Mouse (Mus musculus): ENCODE results near the gene Il31. TPM values are rescaled to one million over a fixed set of nuclear protein-coding genes. Genes with fewer than 3 reads are reported as not detected.

Il31 gene
- polyA plus RNA-seq (2016; fragmentation: Nextera tagmentation; extraction: Ambion mirVana): not detected in 2 replicates

GRCm38 (mm10) chr5:123489112-123489785 is at the start of gene Il31, which contains the start of gene Lrrc43:
Il31 (minus strand) TSS chr5:123489489.
Lrrc43 (plus strand) TSS chr5:123489305.
- Histone ChIP-seq H3K4me1 (peaks cover 11% of the 10 kb centered on the region), H3K9me3 (no peaks in the 10 kb centered on the region), H3K27ac (peak within 1 kb of the TSS; percentile 36; the same call in 1 of the 2 replicates), H3K36me3 (no peaks in the 10 kb centered on the region), H3K4me3 (peak within 1 kb of the TSS; percentile 52), H3K27me3 (ENCODE audit: insufficient read depth, poor library complexity, severe bottlenecking) (peaks cover 5% of the 10 kb centered on the region; the same call in 1 of the 2 replicates)
- WGBS: 8% methylated on average over 25 of the region's 25 CpGs
- DNase-seq (ENCODE audit: low spot score): no peak

- H3K9me3 ChIP-seq: no peaks in the 10 kb centered on the region
- peaks cover 81% of the 10 kb centered on the region for H3K36me3 ChIP-seq
- H3K4me3 ChIP-seq: no peak overlapping the region
- DNase-seq (ENCODE audit: low spot score): no peak
- no peaks in the 10 kb centered on the region for H3K27me3 ChIP-seq (ENCODE audit: insufficient read depth, poor library complexity, severe bottlenecking)
- H3K4me1 ChIP-seq: no peaks in the 10 kb centered on the region
- no peak overlapping the region for H3K27ac ChIP-seq
- 93% methylated on average over 10 of the region's 10 CpGs for WGBS
Observed at GRCm38 (mm10) chr5:123533801-123534200, 44.5 kb upstream of the Il31 start.

- DNase-seq (ENCODE audit: low spot score): no peak
- H3K9me3 ChIP-seq: no peaks in the 10 kb centered on the region
- WGBS: 88% methylated on average over 8 of the region's 8 CpGs
Observed at GRCm38 (mm10) chr5:123530056-123530455, 40.8 kb upstream of the Il31 start.

GRCm38 (mm10) chr5:123528641-123529040 is 39.4 kb upstream of the Il31 start:
- DNase-seq (ENCODE audit: low spot score): no peak
- WGBS: 74% methylated on average over 7 of the region's 7 CpGs
- H3K27me3 ChIP-seq (ENCODE audit: insufficient read depth, poor library complexity, severe bottlenecking): no peaks in the 10 kb centered on the region
- H3K36me3 ChIP-seq: peaks cover 57% of the 10 kb centered on the region
- H3K27ac ChIP-seq: no peak overlapping the region
- no peak overlapping the region for H3K4me3 ChIP-seq
- H3K4me1 ChIP-seq: peaks cover 5% of the 10 kb centered on the region
- H3K9me3 ChIP-seq: no peaks in the 10 kb centered on the region

More at GRCm38 (mm10) chr5:123530056-123530455, 40.8 kb upstream of the Il31 start:
- H3K27me3 ChIP-seq (ENCODE audit: insufficient read depth, poor library complexity, severe bottlenecking): no peaks in the 10 kb centered on the region
- H3K36me3 ChIP-seq: peaks cover 68% of the 10 kb centered on the region
- H3K4me1 ChIP-seq: no peaks in the 10 kb centered on the region
- H3K27ac ChIP-seq: no peak overlapping the region
- no peak overlapping the region for H3K4me3 ChIP-seq

GRCm38 (mm10) chr5:123525916-123526495 is 36.7 kb upstream of the Il31 start:
- Histone ChIP-seq H3K4me3 (no peak overlapping the region), H3K27ac (no peak overlapping the region), H3K36me3 (peaks cover 31% of the 10 kb centered on the region), H3K27me3 (ENCODE audit: insufficient read depth, poor library complexity, severe bottlenecking) (no peaks in the 10 kb centered on the region), H3K4me1 (peaks cover 18% of the 10 kb centered on the region), H3K9me3 (no peaks in the 10 kb centered on the region)
- WGBS: 87% methylated on average over 9 of the region's 9 CpGs
- DNase-seq (ENCODE audit: low spot score): no peak

GRCm38 (mm10) chr5:123525281-123525680 is 36.0 kb upstream of the Il31 start, which contains the start of gene Gm49027:
Gm49027 (minus strand) TSS chr5:123525488.
- Histone ChIP-seq H3K27me3 (ENCODE audit: insufficient read depth, poor library complexity, severe bottlenecking) (no peaks in the 10 kb centered on the region), H3K36me3 (peaks cover 24% of the 10 kb centered on the region), H3K27ac (peak within 1 kb of the TSS; percentile 93), H3K9me3 (no peaks in the 10 kb centered on the region), H3K4me1 (peaks cover 18% of the 10 kb centered on the region), H3K4me3 (peak within 1 kb of the TSS; percentile 95)
- DNase-seq (ENCODE audit: low spot score): no peak
- 75% methylated on average over 7 of the region's 7 CpGs for WGBS

GRCm38 (mm10) chr5:123524393-123524750 is 35.1 kb upstream of the Il31 start:
- H3K27ac ChIP-seq: peak overlapping the region; percentile 93
- H3K4me1 ChIP-seq: peaks cover 18% of the 10 kb centered on the region
- WGBS: 0% methylated on average over 27 of the region's 27 CpGs
- peaks cover 22% of the 10 kb centered on the region for H3K36me3 ChIP-seq
- H3K27me3 ChIP-seq (ENCODE audit: insufficient read depth, poor library complexity, severe bottlenecking): no peaks in the 10 kb centered on the region
- H3K4me3 ChIP-seq: peak overlapping the region; percentile 95
- H3K9me3 ChIP-seq: no peaks in the 10 kb centered on the region
- no peak for DNase-seq (ENCODE audit: low spot score)

- H3K36me3 ChIP-seq: peaks cover 22% of the 10 kb centered on the region
- H3K4me1 ChIP-seq: peaks cover 18% of the 10 kb centered on the region
- H3K27me3 ChIP-seq (ENCODE audit: insufficient read depth, poor library complexity, severe bottlenecking): no peaks in the 10 kb centered on the region
- no peaks in the 10 kb centered on the region for H3K9me3 ChIP-seq
- H3K4me3 ChIP-seq: peak within 1 kb of the TSS; percentile 95
- peak within 1 kb of the TSS; percentile 93 for H3K27ac ChIP-seq
- DNase-seq (ENCODE audit: low spot score): peak; percentile 99
- under 1% methylated on average over 82 of the region's 82 CpGs for WGBS
Observed at GRCm38 (mm10) chr5:123523692-123524392, 34.6 kb upstream of the Il31 start, which contains the start of gene Diablo. Diablo (minus strand) TSS chr5:123524176.

- no peak for DNase-seq (ENCODE audit: low spot score)
- 70% methylated on average over 1 of the region's 1 CpGs for WGBS
- Histone ChIP-seq H3K4me1 (peaks cover 18% of the 10 kb centered on the region), H3K36me3 (peaks cover 24% of the 10 kb centered on the region), H3K4me3 (no peak overlapping the region), H3K27ac (no peak overlapping the region), H3K9me3 (no peaks in the 10 kb centered on the region), H3K27me3 (ENCODE audit: insufficient read depth, poor library complexity, severe bottlenecking) (no peaks in the 10 kb centered on the region)
Observed at GRCm38 (mm10) chr5:123522166-123522565, 32.9 kb upstream of the Il31 start.

GRCm38 (mm10) chr5:123521621-123522020 is 32.3 kb upstream of the Il31 start:
- 83% methylated on average over 1 of the region's 1 CpGs for WGBS
- H3K4me3 ChIP-seq: no peak overlapping the region
- H3K36me3 ChIP-seq: peaks cover 30% of the 10 kb centered on the region
- no peak for DNase-seq (ENCODE audit: low spot score)
- no peak overlapping the region for H3K27ac ChIP-seq
- H3K4me1 ChIP-seq: peaks cover 18% of the 10 kb centered on the region
- H3K9me3 ChIP-seq: no peaks in the 10 kb centered on the region
- no peaks in the 10 kb centered on the region for H3K27me3 ChIP-seq (ENCODE audit: insufficient read depth, poor library complexity, severe bottlenecking)

GRCm38 (mm10) chr5:123520666-123521065 is 31.4 kb upstream of the Il31 start:
- WGBS: 83% methylated on average over 9 of the region's 9 CpGs
- H3K27me3 ChIP-seq (ENCODE audit: insufficient read depth, poor library complexity, severe bottlenecking): no peaks in the 10 kb centered on the region
- peaks cover 18% of the 10 kb centered on the region for H3K4me1 ChIP-seq
- no peak overlapping the region for H3K4me3 ChIP-seq
- no peak overlapping the region for H3K27ac ChIP-seq
- DNase-seq (ENCODE audit: low spot score): no peak
- H3K9me3 ChIP-seq: no peaks in the 10 kb centered on the region
- H3K36me3 ChIP-seq: peaks cover 39% of the 10 kb centered on the region

GRCm38 (mm10) chr5:123514871-123515270 is 25.6 kb upstream of the Il31 start:
- 84% methylated on average over 5 of the region's 5 CpGs for WGBS
- H3K4me1 ChIP-seq: no peaks in the 10 kb centered on the region
- no peaks in the 10 kb centered on the region for H3K9me3 ChIP-seq
- peaks cover 10% of the 10 kb centered on the region for H3K27me3 ChIP-seq (ENCODE audit: insufficient read depth, poor library complexity, severe bottlenecking)
- H3K27ac ChIP-seq: no peak overlapping the region
- H3K36me3 ChIP-seq: peaks cover 71% of the 10 kb centered on the region
- DNase-seq (ENCODE audit: low spot score): no peak
- no peak overlapping the region for H3K4me3 ChIP-seq

GRCm38 (mm10) chr5:123512102-123512501 is 22.8 kb upstream of the Il31 start:
- H3K4me3 ChIP-seq: no peak overlapping the region
- H3K27ac ChIP-seq: no peak overlapping the region
- peaks cover 9% of the 10 kb centered on the region for H3K4me1 ChIP-seq
- DNase-seq (ENCODE audit: low spot score): no peak
- no peaks in the 10 kb centered on the region for H3K9me3 ChIP-seq
- WGBS: 74% methylated on average over 3 of the region's 3 CpGs
- H3K36me3 ChIP-seq: peaks cover 47% of the 10 kb centered on the region
- H3K27me3 ChIP-seq (ENCODE audit: insufficient read depth, poor library complexity, severe bottlenecking): peaks cover 27% of the 10 kb centered on the region

All from heart, embryonic 10.5 days (tissue).